Mouse (Mus musculus): ENCODE data around the gene Trem2.

DNA sequence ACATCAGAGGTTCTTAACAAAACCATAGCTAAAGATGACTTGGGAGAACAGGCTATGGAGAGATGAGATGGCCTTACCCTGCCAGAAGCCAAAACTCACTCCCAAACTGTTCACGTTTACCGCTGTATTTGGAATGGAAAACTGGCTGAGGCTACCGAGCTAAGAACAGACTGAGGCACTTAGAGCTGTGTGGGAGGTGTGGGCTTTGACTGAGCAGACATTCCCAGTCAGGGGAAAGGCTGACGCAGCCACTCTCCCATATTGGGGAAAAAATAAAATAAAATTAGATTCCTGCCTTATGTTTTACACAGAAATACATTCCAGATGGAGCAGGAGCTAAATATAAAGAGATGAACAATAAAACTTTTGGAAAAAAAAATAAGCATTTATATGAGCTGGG is 19.5 kb upstream of the Trem2 start:
- TF ChIP-seq EP300 (IDR thresholded peaks at IDR 0.05; ENCODE audit: low read depth) (no peak), CTCF (IDR thresholded peaks at IDR 0.05; ENCODE audit: low read depth) (no peak)

All from liver, embryonic 14.5 days (tissue).